In the genomic region with DNA sequence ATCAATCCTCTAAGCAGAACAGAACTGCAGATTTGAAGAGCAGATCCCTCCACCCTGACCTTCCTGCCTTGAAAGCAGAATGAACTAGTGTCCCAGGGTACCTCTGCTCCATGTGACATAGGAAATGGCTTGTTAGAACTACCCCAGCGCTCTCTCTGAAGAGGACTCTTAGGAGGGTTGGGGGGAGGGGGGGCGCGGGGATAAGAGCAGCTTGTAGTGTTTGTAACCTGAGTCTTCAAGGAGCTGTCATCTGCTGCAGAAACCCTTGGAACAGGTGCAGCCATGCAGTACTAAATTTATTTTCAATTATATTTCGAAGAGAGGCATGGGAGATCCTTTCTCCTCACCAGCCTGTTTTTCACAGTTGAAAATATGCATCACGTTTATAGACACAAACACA, we compare ENCODE assay signal across 23 mouse cellular contexts. TPM values are rescaled to one million over a fixed set of nuclear protein-coding genes. Genes with fewer than 3 reads are reported as not detected.
A peak's percentile ranks its signal among the peaks of the same experiment; 100 is the strongest.
DNase-seq lines count a peak whose midpoint lies in the region; ATAC-seq lines count a peak whose summit lies in the region.
"Had no signal": no experiment of that assay in that cellular context is flagged by ENCODE, and none has a peak within 500 bp of the region (broad histone marks: within the 10 kb centered on the region; RNA-seq: fewer than 3 reads in every experiment).

No protein-coding gene starts in this region.

- no peak overlapping the region for H3K27ac ChIP-seq in hindbrain, embryonic 12.5 days
- no peak overlapping the region for H3K27ac ChIP-seq in hindbrain, embryonic 14.5 days
- no peak overlapping the region for H3K27ac ChIP-seq in lung, embryonic 16.5 days (ENCODE audit: low read length)
- no peak overlapping the region for H3K27ac ChIP-seq in embryonic facial prominence, embryonic 10.5 days (replicated peaks)
- H3K27ac ChIP-seq: layer of hippocampus, adult 2 months; midbrain, embryonic 15.5 days; stomach, embryonic 15.5 days had no signal

- H3K4me1 ChIP-seq in hindbrain, embryonic 12.5 days: 0 out of 2 replicates have a peak, but pooled peaks cover 8% of the 10 kb centered on the region
- H3K4me1 ChIP-seq in hindbrain, embryonic 14.5 days (replicated peaks; ENCODE audit: control insufficient read depth, insufficient read depth, low read length): peaks cover 4% of the 10 kb centered on the region; the same call in 1 of the 2 replicates
- peaks cover 7% of the 10 kb centered on the region; the same call in 1 of the 2 replicates for H3K4me1 ChIP-seq in lung, embryonic 16.5 days (replicated peaks; ENCODE audit: control insufficient read depth, insufficient read depth, low read length)
- H3K4me1 ChIP-seq in embryonic facial prominence, embryonic 10.5 days: peaks cover 4% of the 10 kb centered on the region
- H3K4me1 ChIP-seq: midbrain, embryonic 15.5 days; stomach, embryonic 15.5 days had no signal

- no peak overlapping the region for H3K9ac ChIP-seq in hindbrain, embryonic 12.5 days
- H3K9ac ChIP-seq in hindbrain, embryonic 14.5 days: no peak overlapping the region
- no peak overlapping the region for H3K9ac ChIP-seq in lung, embryonic 16.5 days (ENCODE audit: low read length)
- H3K9ac ChIP-seq: lung, embryonic 14.5 days; midbrain, embryonic 15.5 days; stomach, embryonic 15.5 days had no signal

- no peaks in the 10 kb centered on the region for H3K27me3 ChIP-seq in hindbrain, embryonic 12.5 days
- H3K27me3 ChIP-seq in hindbrain, embryonic 14.5 days (ENCODE audit: control insufficient read depth, insufficient read depth, low read length): no peaks in the 10 kb centered on the region
- no peaks in the 10 kb centered on the region for H3K27me3 ChIP-seq in lung, embryonic 16.5 days (ENCODE audit: control insufficient read depth, insufficient read depth, low read depth, low read length)
- no peaks in the 10 kb centered on the region for H3K27me3 ChIP-seq in embryonic facial prominence, embryonic 10.5 days (replicated peaks; ENCODE audit: low read depth, poor library complexity, severe bottlenecking)
- H3K27me3 ChIP-seq: midbrain, embryonic 15.5 days; stomach, embryonic 15.5 days had no signal

- DNase-seq in hindbrain, embryonic 14.5 days (ENCODE audit: low spot score): no peak
- no peak for DNase-seq in lung, adult 18-20 months
- DNase-seq in embryonic facial prominence, embryonic 10.5 days (ENCODE audit: low spot score): peak; percentile 21
- peak; percentile 21 for DNase-seq in mesoderm, embryonic 11.5 days (ENCODE audit: low read depth, low spot score)
- DNase-seq in gastrocnemius, adult 18-20 months (ENCODE audit: low spot score): no peak
- DNase-seq in layer of hippocampus, adult 11-12 months (ENCODE audit: low spot score): no peak
- DNase-seq: adrenal gland, postnatal 10 days; cerebellum, adult 11 months; cerebellum, postnatal 10 days; embryo, embryonic 11 days; gastrocnemius, postnatal 10 days; heart, adult 18-20 months; heart, postnatal 36 days; kidney, adult 18-20 months; lung, embryonic 14.5 days; right cerebral cortex, postnatal 25 days; thymus, adult 18-20 months had no signal

- H3K36me3 ChIP-seq in hindbrain, embryonic 12.5 days: no peaks in the 10 kb centered on the region
- no peaks in the 10 kb centered on the region for H3K36me3 ChIP-seq in hindbrain, embryonic 14.5 days (replicated peaks; ENCODE audit: control insufficient read depth, insufficient read depth)
- H3K36me3 ChIP-seq in lung, embryonic 16.5 days (ENCODE audit: control insufficient read depth, insufficient read depth, low read length): no peaks in the 10 kb centered on the region
- H3K36me3 ChIP-seq in embryonic facial prominence, embryonic 10.5 days (replicated peaks): no peaks in the 10 kb centered on the region
- H3K36me3 ChIP-seq: midbrain, embryonic 15.5 days; stomach, embryonic 15.5 days had no signal

- no peak overlapping the region for H3K4me2 ChIP-seq in hindbrain, embryonic 12.5 days (replicated peaks)
- no peak overlapping the region for H3K4me2 ChIP-seq in hindbrain, embryonic 14.5 days (replicated peaks)
- no peak overlapping the region for H3K4me2 ChIP-seq in lung, embryonic 16.5 days (ENCODE audit: low read depth, low read length)
- H3K4me2 ChIP-seq: liver, embryonic 11.5 days; lung, embryonic 14.5 days; midbrain, embryonic 15.5 days; stomach, embryonic 15.5 days had no signal

- H3K9me3 ChIP-seq in hindbrain, embryonic 12.5 days (replicated peaks): no peaks in the 10 kb centered on the region
- H3K9me3 ChIP-seq in hindbrain, embryonic 14.5 days (ENCODE audit: control insufficient read depth, low read length): no peaks in the 10 kb centered on the region
- H3K9me3 ChIP-seq in lung, embryonic 16.5 days (ENCODE audit: control insufficient read depth, low read length): no peaks in the 10 kb centered on the region
- no peaks in the 10 kb centered on the region for H3K9me3 ChIP-seq in embryonic facial prominence, embryonic 10.5 days
- H3K9me3 ChIP-seq: midbrain, embryonic 15.5 days; stomach, embryonic 15.5 days had no signal

- peak; percentile 50 for ATAC-seq in hindbrain, embryonic 12.5 days (ENCODE audit: low FRiP score)
- ATAC-seq in hindbrain, embryonic 14.5 days (ENCODE audit: low FRiP score): no peak
- ATAC-seq in lung, embryonic 16.5 days (ENCODE audit: low read depth): peak; percentile 52; the same call in 1 of the 2 replicates
- ATAC-seq: midbrain, embryonic 15.5 days had no signal

- no peak overlapping the region for H3K4me3 ChIP-seq in hindbrain, embryonic 12.5 days
- H3K4me3 ChIP-seq in hindbrain, embryonic 14.5 days (replicated peaks; ENCODE audit: low read length): no peak overlapping the region
- no peak overlapping the region for H3K4me3 ChIP-seq in lung, embryonic 16.5 days (ENCODE audit: low read length)
- H3K4me3 ChIP-seq in embryonic facial prominence, embryonic 10.5 days: no peak overlapping the region
- H3K4me3 ChIP-seq: layer of hippocampus, adult 2 months; midbrain, embryonic 15.5 days; stomach, embryonic 15.5 days had no signal

- WGBS in hindbrain, embryonic 12.5 days: 56% methylated on average over 5 of the region's 5 CpGs
- WGBS in hindbrain, embryonic 14.5 days: 51% methylated on average over 5 of the region's 5 CpGs
- 41% methylated on average over 5 of the region's 5 CpGs for WGBS in lung, embryonic 16.5 days
- 49% methylated on average over 5 of the region's 5 CpGs for WGBS in embryonic facial prominence, embryonic 10.5 days

RNA-seq across cellular contexts. Expression of a gene that starts 30.9 kb away (rescaled TPM):
- polyA plus RNA-seq in hindbrain, embryonic 12.5 days (2016; fragmentation: Nextera tagmentation; extraction: Ambion mirVana): 2.1 and 2.6 TPM in 2 replicates
- 6.8 and 7.7 TPM in 2 replicates for polyA plus RNA-seq in hindbrain, embryonic 14.5 days (2014; fragmentation: Nextera tagmentation; extraction: Ambion mirVana)
- polyA plus RNA-seq in lung, embryonic 16.5 days (2015; fragmentation: Nextera tagmentation; extraction: Ambion mirVana): 5.0 and 5.3 TPM in 2 replicates
- polyA plus RNA-seq in embryonic facial prominence, embryonic 10.5 days (2016; fragmentation: Nextera tagmentation; extraction: Ambion mirVana): 0.74 and 1.2 TPM in 2 replicates
- total RNA-seq in gastrocnemius, adult 18-20 months (2021): 1 to 10 TPM; 3.3 to 4.4 TPM

Comparison
In these comparisons a context has a peak if more than half of its experiments do, and no peak if none do; other contexts are left out.
1. DNase-seq: peak in embryonic facial prominence, embryonic 10.5 days (single experiment) and mesoderm, embryonic 11.5 days (single experiment); none in hindbrain, embryonic 14.5 days (single experiment), lung, adult 18-20 months (0 of 2), gastrocnemius, adult 18-20 months (single experiment) and layer of hippocampus, adult 11-12 months (single experiment).